Mouse (Mus musculus) heart, postnatal 25 days (tissue): ENCODE results near the gene Togaram2. TPM values are rescaled to one million over a fixed set of nuclear protein-coding genes. Genes with fewer than 3 reads are reported as not detected.

Experiments
- total RNA-seq, 2 experiments: library from RNA; stranded (reverse); gene quantifications; 2 replicates each; pipeline ENCODE4 v1.2.3; 2021

Togaram2 gene
- total RNA-seq, 2 experiments from 2014 or later, result 4.1 to 5.2 TPM

Other genes starting within 250 kb of the Togaram2 start
- gene Gm4707, start 213.3 kb upstream of the Togaram2 start, total RNA-seq, result 1 to 10 TPM; 1.0 to 1.5 TPM
- 10 to 100 TPM; 18.0 to 19.7 TPM for gene Smchd1, start 197.9 kb upstream of the Togaram2 start, total RNA-seq
- 1 to 10 TPM; 1.1 TPM for gene Ndc80, start 146.4 kb upstream of the Togaram2 start, total RNA-seq
- under 1 TPM in 1 of 2 experiments, not detected in 1; 0.14 TPM for gene Spdya, start 121.2 kb upstream of the Togaram2 start, total RNA-seq
- gene Wdr43, start 57.4 kb upstream of the Togaram2 start, total RNA-seq, result 10 to 100 TPM; 18.4 to 19.0 TPM
- under 1 TPM; 0.36 to 0.44 TPM for gene Pcare, start 79.6 kb downstream of the Togaram2 start, total RNA-seq
- gene Clip4, start 95.2 kb downstream of the Togaram2 start, total RNA-seq, result 100 to 1,000 TPM; 216 to 251 TPM